Mouse (Mus musculus): ENCODE results near the gene Flna.
"Not testable (repeated sequence)": the region's sequence is repeated elsewhere in the genome, so short reads cannot be mapped to it uniquely, and the experiment has no call there.

Flna gene

DNA sequence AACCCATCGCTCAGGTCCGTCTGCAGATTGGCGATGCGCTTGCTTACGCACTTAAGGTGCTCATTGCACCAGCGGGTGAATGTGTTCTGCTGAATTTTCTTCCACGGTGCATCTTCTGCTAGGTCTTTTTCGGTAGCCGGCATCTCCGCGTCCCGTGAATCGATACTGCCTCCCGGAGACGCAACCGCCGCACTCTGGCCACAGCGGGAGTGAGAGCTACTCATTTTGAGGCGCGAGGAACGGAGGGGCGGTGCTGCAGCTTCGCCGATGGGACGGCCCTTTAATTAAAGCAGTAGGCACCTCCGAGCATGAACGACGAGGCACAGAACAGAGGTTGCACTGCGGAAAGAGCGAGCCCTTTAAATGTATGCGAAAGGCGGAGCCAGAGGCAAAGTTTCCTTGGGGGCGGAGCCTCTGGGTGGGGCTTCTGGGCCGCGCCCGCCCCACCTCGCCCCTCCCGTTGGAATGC is 3.4 kb downstream of the Flna start:
- DNase-seq = peak; percentile 95

DNA sequence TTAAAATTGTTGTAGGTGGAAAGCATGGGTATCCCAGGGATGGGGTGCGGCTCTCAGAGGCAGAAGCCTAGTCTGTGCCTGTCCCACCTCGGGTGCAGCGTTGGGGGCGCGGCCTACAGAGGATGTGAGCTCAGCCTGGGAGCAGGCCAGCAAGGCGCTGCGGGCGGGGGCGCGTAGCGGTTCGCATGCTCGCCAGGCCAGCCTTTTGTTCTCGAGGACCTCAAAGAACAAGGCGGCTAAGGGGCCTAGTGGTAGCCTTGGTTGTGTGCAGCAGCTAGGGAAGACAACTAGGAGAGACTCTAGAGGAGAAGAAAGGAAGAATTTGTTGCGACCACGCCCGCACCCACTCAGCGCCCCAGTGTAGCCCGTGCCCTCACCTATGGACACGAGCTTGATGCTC is 3.9 kb downstream of the Flna start:
- DNase-seq = peak; percentile 79

DNA sequence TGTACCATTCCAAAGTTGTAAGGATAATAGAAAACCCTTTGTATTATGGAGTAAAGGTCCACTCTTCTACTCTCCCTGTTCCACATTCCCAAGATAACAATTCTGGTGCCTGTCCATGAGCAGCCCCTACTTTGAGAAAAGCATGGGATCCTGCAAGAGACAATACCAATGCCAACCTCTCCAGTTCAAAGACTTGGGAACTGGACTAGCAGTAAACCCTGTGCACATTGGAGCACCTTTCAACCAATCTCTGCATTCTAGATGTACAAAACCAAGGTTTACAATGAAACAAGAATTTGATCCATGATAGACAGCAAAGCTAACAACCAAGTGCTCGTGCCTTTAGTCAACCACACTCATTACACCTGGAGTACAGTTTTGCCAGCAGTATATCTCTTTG is 4.5 kb downstream of the Flna start:
- peak; percentile 1 for DNase-seq

DNA sequence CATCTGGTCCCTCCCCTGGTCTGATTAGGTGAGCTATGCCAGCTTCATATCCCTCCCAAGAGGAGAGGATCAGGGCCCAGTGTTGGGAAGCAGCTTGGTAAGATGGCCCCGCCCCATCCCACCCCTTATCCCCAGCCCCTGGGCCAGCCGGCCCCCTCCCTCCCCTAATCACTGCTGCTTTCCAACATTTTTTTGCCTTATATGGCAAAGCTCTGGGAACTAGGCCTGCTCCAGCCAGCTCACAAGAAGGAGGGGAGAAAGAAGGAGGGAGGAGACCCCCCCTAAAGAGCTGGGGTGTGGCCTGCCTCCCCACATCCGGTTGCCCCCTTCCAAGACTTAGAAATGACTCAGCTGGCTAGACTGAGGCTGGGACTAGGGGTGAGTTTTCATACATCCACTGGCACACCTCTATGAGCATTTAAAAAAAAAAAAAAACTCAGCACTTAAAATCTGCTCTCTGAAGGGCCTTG is 5.0 kb downstream of the Flna start:
- peak; percentile 65 for DNase-seq

DNA sequence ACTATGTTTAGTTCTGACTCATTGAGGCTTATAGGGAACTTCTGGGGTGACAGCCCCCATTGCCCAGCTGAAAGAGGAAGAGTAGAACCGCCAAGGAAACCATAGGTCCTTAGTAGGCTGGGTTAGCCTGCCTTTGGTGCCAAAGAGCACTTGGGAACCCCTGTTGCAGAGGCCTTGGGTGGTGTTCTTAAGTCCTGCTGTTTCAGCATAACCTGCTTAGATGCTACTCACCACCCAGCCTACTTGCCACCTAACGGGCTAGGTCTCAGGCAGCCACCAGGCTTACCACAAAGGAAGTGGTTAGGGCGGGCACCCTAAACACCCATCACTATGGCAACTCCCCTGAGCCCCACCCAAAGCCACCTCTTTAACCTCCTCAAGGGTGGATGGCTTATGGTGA is 5.8 kb downstream of the Flna start:
- DNase-seq = no peak

DNA sequence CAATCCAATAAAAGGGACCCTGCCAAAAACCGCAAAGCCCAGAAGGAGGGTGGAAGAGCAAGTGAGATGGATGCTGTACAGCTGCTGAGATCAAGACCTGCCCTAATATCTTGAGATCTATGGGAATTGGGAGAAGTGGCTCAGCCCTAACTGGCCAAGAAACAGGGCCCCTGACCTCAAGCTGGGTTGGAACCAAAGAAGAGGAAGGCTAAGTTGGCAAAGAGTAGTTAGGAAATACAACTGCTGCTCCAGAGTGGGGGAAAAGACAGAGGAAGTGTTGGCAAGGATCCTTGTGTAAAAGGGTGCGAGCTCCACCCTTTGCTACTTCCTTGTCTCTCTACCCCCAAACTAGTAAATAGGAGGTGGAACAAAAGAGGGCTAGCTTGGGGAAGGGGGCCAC is 6.2 kb downstream of the Flna start:
- no peak for DNase-seq

DNA sequence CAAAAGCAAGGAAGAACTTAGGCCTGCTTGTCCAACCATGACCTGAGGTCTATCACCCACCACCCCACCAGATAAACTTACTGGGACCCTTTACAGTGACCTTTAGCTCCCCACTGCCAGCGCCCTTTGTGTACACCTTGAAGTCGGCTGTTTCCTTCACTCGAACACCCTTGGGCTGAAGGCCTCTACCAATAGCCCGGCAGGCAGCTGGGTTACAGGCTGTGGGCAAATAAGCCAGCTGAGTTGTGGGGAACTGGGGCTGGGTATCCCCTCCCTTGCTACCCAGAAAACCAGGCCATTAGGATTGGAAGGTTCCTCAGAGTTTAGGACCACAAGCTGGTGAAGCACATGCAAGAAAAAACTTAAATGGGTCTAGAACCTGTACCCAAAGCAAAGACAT is 9.3 kb downstream of the Flna start:
- DNase-seq = no peak

DNA sequence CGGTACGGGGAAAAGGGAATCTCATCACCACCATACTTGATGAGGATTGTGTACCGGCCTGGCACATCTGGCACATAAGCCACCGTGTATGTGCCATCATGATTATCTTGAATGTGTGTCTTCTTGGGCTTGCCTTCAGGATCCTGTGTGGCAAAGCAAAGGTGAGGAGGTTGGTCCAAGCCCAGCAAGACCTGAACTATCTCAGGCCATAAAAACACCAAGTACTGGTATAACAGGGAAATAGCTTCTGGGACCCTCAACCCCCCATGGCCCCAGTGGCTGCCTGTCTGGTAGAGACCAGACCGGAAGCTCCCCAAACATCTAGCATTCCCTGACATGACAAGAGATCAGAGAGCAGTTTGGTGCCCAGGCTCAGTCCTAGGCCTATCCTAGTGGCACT is 16.4 kb downstream of the Flna start:
- no peak for DNase-seq

DNA sequence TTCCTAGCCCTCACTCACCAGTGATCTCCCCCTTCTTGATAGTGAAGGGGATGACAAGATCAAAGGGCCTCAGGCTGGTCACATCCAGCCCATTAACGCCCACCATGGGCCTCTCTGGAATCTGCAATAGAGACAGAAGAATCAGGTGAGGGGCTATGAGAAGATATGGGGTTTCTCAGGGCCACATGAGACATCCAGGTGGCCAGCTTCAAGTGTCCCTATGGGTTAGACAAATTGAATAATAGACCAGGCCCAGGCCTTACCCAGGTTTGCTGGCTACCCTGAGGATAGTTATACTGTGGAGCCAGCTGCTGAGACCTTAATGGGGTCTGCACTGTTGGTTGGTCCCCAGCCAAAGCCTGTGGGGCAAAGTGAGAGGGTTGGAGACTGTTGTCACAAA is 19.6 kb downstream of the Flna start:
- no peak for DNase-seq

DNA sequence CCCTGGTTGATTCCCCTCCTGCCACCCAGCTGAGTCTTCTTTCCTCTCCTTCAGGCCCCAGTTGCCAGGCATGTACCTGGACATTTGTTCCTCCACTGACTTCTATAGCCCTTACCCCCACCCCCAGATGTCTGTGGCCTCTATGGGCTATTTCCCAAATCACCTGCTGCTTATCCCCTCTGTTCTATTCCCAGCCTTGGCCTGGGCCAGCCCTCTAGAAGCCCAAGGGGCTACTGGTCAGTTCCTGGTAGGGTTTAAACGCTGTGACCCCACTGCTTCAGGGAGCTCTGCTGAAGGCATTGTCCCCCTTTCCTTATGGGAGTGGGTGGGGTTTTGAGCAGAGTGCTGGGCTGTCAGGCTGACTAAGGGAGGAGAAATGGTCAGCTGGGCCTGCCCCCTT is 29.5 kb downstream of the Flna start:
- DNase-seq = not testable (repeated sequence)

DNA sequence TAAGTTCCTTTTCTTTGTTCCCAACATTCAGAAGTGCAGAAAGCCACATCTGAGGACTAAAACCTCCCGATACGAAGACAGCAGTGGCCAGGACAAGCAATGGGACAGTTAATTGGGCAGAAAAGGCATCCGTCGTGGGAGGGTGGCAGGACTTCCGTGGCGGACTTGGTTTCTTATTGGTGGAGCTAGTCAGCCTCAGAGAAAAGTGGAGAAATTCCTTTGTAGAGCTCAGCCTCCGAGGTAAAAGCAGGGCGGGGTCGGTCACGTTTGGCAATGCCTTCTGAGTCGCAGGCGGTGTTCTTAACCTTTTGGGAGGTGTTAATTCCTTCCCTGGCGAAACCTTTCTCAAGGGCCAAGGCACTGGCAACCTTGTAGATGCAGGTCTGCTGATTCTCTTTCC is 30.2 kb downstream of the Flna start:
- DNase-seq = no peak

DNA sequence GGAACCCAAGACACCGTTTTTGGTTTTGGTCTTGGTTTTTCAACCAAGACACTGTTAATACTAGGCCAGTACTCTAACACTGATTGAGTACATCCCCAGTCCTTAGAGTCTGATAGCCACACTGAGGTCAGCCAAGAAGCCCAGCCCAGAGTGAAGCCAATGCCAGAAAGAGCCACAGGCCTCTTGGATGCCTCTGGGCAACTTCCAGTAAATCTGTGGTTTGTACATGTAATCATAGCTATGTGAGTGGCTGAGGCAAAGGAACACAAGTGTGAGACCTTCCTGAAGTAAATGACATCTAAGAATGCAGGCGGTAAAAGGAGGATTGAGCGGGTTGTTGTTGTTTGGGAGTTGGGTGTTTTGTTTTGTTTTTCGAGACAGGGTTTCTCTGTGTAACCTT is 31.1 kb downstream of the Flna start:
- no peak for DNase-seq

DNA sequence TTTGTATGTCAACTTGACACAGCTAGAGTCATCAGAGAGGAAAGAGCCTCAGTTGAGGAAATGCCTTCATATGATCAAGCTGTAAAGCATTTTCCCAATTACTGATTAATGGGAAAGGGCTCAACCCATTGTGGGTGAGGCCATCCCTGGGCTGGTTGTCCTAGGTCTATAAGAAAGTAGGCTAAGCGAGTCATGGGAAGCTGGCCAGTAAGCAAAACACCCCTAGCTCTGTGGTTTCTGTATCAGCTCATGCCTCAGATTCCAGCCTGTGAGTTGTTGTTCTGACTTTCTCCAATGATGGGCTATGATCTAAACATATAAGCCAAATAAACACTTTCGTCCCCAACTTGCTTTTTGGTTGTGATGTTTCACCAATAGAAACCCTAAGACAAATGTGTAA is 46.1 kb downstream of the Flna start:
- DNase-seq = no peak

DNA sequence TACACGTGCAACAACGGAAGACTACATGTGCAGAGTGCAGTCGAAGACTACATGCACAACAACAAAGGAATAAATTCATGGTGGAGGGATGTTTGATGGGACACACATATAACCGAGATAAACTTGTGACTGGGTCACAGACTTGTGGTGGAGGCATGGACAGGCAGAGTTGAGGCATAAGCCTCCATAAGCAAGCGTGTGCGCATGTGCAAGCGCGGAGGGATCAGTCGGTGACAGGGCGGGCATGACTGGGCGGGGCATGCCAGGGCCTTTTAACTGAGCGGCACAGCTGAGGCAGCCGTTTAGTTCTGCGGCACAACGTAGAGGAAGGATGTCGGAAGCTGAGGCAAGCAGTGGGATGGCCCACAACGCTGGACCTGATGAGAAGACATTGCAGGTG is 72.7 kb downstream of the Flna start, which contains the start of gene Tktl1:
Gene Tktl1 (plus strand): TSS at position 301 of the 400 bp plus-strand sequence.
- no peak for DNase-seq
